Mouse (Mus musculus) gonadal fat pad, adult 2 months (tissue): ENCODE measurements at regions not wholly inside any gene's neighbourhood (a gene's known extent, or its start where the extent isn't known, plus 50 kb on each side); places are given as distances from the start of the nearest gene placed in this dataset.

Experiments used
- DNase-seq: peaks from one replicate; pipeline ENCODE4 v3.0.0-alpha.2; 2012; ENCODE audit warnings: low read depth

- peak; percentile 85 for DNase-seq
Observed at GRCm38 (mm10) chr9:47350301-47350700, 179.7 kb upstream of the Cadm1 start.

GRCm38 (mm10) chr9:47351036-47351435 lies 178.9 kb upstream of the Cadm1 start:
- DNase-seq, result peak; percentile 89

- no peak for DNase-seq
Observed at GRCm38 (mm10) chr9:47353017-47353416, 177.0 kb upstream of the Cadm1 start.

GRCm38 (mm10) chr9:47353972-47354371 lies 176.0 kb upstream of the Cadm1 start:
- no peak for DNase-seq

GRCm38 (mm10) chr9:47354423-47354822 lies 175.6 kb upstream of the Cadm1 start:
- DNase-seq, result no peak

GRCm38 (mm10) chr9:47354866-47355265 lies 175.1 kb upstream of the Cadm1 start:
- DNase-seq, result no peak

GRCm38 (mm10) chr9:47357756-47358399 lies 172.1 kb upstream of the Cadm1 start:
- DNase-seq, result no peak

- DNase-seq, result no peak
Observed at GRCm38 (mm10) chr9:47358400-47358767, 171.6 kb upstream of the Cadm1 start.

- no peak for DNase-seq
Observed at GRCm38 (mm10) chr9:47363086-47363485, 166.9 kb upstream of the Cadm1 start.

- no peak for DNase-seq
Observed at GRCm38 (mm10) chr9:47364762-47365161, 165.2 kb upstream of the Cadm1 start.

GRCm38 (mm10) chr9:47367266-47367957 lies 162.6 kb upstream of the Cadm1 start:
- peak; percentile 67 for DNase-seq

GRCm38 (mm10) chr9:47368015-47368901 lies 161.7 kb upstream of the Cadm1 start:
- no peak for DNase-seq

- DNase-seq, result no peak
Observed at GRCm38 (mm10) chr9:47372296-47372695, 157.7 kb upstream of the Cadm1 start.

GRCm38 (mm10) chr9:47374086-47374485 lies 155.9 kb upstream of the Cadm1 start:
- no peak for DNase-seq

GRCm38 (mm10) chr9:47376645-47377044 lies 153.3 kb upstream of the Cadm1 start:
- DNase-seq, result no peak

GRCm38 (mm10) chr9:47378541-47378940 lies 151.4 kb upstream of the Cadm1 start:
- DNase-seq, result no peak

- DNase-seq, result no peak
Observed at GRCm38 (mm10) chr9:47380361-47380760, 149.6 kb upstream of the Cadm1 start.

- no peak for DNase-seq
Observed at GRCm38 (mm10) chr9:47384185-47384854, 145.7 kb upstream of the Cadm1 start.

- no peak for DNase-seq
Observed at GRCm38 (mm10) chr9:47386646-47387045, 143.3 kb upstream of the Cadm1 start.

GRCm38 (mm10) chr9:47387221-47387620 lies 142.8 kb upstream of the Cadm1 start:
- no peak for DNase-seq

GRCm38 (mm10) chr9:47387716-47388300 lies 142.2 kb upstream of the Cadm1 start:
- DNase-seq, result no peak

GRCm38 (mm10) chr9:47389901-47390300 lies 140.1 kb upstream of the Cadm1 start:
- DNase-seq, result no peak
